Mouse (Mus musculus): ENCODE data around the gene Tifab.

GRCm38 (mm10) chr13:56226175-56226954 lies 47.7 kb upstream of the Tifab start:
- TF ChIP-seq CTCF (IDR thresholded peaks at IDR 0.05; ENCODE audit: borderline replicate concordance, control insufficient read depth, extremely low read depth, insufficient read depth, low read length, poor library complexity) (no peak), POLR2A (IDR thresholded peaks at IDR 0.05; ENCODE audit: control insufficient read depth, extremely low read depth, insufficient read depth, low read length, poor library complexity) (no peak)

Measured in thymus, adult 2 months (tissue).